ENCODE assay signal across 9 mouse cellular contexts in the genomic region with DNA sequence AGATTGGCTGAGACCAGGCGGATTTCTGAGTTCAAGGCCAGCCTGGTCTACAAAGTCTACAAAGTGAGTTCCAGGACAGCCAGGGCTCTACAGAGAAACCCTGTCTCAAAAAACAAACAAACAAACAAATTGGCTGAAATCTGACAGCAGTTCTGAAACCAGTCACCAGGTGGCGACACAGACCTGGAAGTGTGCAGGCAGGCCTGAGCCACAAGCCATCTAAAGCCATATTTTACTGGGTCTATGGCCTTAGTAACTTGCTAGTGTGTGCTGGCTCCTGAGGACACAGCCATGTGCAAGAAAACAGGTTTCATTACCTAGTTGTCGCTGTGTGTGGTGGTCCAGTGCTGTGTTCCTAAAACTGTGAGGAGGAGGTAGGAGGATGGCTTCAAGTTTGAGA. TPM values are rescaled to one million over a fixed set of nuclear protein-coding genes. Genes with fewer than 3 reads are reported as not detected.
A peak's percentile ranks its signal among the peaks of the same experiment; 100 is the strongest.
DNase-seq lines count a peak whose midpoint lies in the region; ATAC-seq and TF ChIP-seq lines count a peak whose summit lies in the region.
"Had no signal": no experiment of that assay in that cellular context is flagged by ENCODE, and none has a peak within 500 bp of the region (broad histone marks: within the 10 kb centered on the region; RNA-seq: fewer than 3 reads in every experiment).

No protein-coding gene starts in this region.

- no peak overlapping the region for H3K4me3 ChIP-seq in forebrain, embryonic 13.5 days
- H3K4me3 ChIP-seq in hindbrain, embryonic 16.5 days (ENCODE audit: low read length) = no peak overlapping the region
- H3K4me3 ChIP-seq in limb, embryonic 14.5 days (replicated peaks; ENCODE audit: low read length) = no peak overlapping the region
- no peak overlapping the region for H3K4me3 ChIP-seq in stomach, postnatal 0 days (ENCODE audit: low read depth, low read length)
- H3K4me3 ChIP-seq: myocyte had no signal

- H3K27me3 ChIP-seq in forebrain, embryonic 13.5 days = peaks cover 5% of the 10 kb centered on the region; the same call in 1 of the 2 replicates
- H3K27me3 ChIP-seq in hindbrain, embryonic 16.5 days (replicated peaks; ENCODE audit: control insufficient read depth, insufficient read depth, low read length) = no peaks in the 10 kb centered on the region; the same call in none of the 2 replicates
- H3K27me3 ChIP-seq in limb, embryonic 14.5 days (ENCODE audit: control insufficient read depth, insufficient read depth, low read length) = no peaks in the 10 kb centered on the region; the same call in 1 of the 2 replicates
- no peaks in the 10 kb centered on the region for H3K27me3 ChIP-seq in stomach, postnatal 0 days (ENCODE audit: control insufficient read depth, insufficient read depth, low read length)

- TF ChIP-seq EP300 in stomach, postnatal 0 days (optimal IDR thresholded peaks at IDR 0.05) = no peak

- peak; percentile 98 for TF ChIP-seq CTCF in stomach, postnatal 0 days (IDR thresholded peaks at IDR 0.05; ENCODE audit: low read depth)

- no peak overlapping the region for H3K9ac ChIP-seq in forebrain, embryonic 13.5 days
- H3K9ac ChIP-seq in hindbrain, embryonic 16.5 days (ENCODE audit: low read depth, low read length) = no peak overlapping the region
- H3K9ac ChIP-seq in limb, embryonic 14.5 days (ENCODE audit: low read depth, low read length, severe bottlenecking) = no peak overlapping the region
- no peak overlapping the region for H3K9ac ChIP-seq in stomach, postnatal 0 days (ENCODE audit: low read length)

- H3K4me2 ChIP-seq in forebrain, embryonic 13.5 days = no peak overlapping the region
- no peak overlapping the region for H3K4me2 ChIP-seq in hindbrain, embryonic 16.5 days (ENCODE audit: low read length)
- no peak overlapping the region for H3K4me2 ChIP-seq in limb, embryonic 14.5 days (replicated peaks; ENCODE audit: low read depth, low read length, severe bottlenecking)
- H3K4me2 ChIP-seq in stomach, postnatal 0 days (replicated peaks; ENCODE audit: low read depth) = no peak overlapping the region

- peak; percentile 84 for DNase-seq in layer of hippocampus, adult 11-12 months (ENCODE audit: low spot score)
- DNase-seq in layer of hippocampus, adult 9-11 months = no peak
- DNase-seq in c-Kit-positive CD71-positive TER-119-positive erythroid progenitor cells, embryonic 14.5 days (ENCODE audit: low spot score) = peak; percentile 76
- peak; percentile 74 for DNase-seq in limb, embryonic 14.5 days (ENCODE audit: low spot score)
- DNase-seq in neural tube, embryonic 10.5 days (ENCODE audit: extremely low spot score, low spot score) = peak; percentile 85
- DNase-seq in stomach, postnatal 0 days (ENCODE audit: low spot score) = peak; percentile 83

- no peaks in the 10 kb centered on the region for H3K36me3 ChIP-seq in forebrain, embryonic 13.5 days (ENCODE audit: poor library complexity, severe bottlenecking)
- H3K36me3 ChIP-seq in hindbrain, embryonic 16.5 days (ENCODE audit: control insufficient read depth, insufficient read depth, low read length) = no peaks in the 10 kb centered on the region
- no peaks in the 10 kb centered on the region for H3K36me3 ChIP-seq in limb, embryonic 14.5 days (ENCODE audit: control insufficient read depth, insufficient read depth, low read length)
- H3K36me3 ChIP-seq in stomach, postnatal 0 days (ENCODE audit: control insufficient read depth, insufficient read depth, low read length) = no peaks in the 10 kb centered on the region

- H3K27ac ChIP-seq in forebrain, embryonic 13.5 days = no peak overlapping the region
- no peak overlapping the region for H3K27ac ChIP-seq in hindbrain, embryonic 16.5 days (ENCODE audit: low read depth, low read length)
- no peak overlapping the region for H3K27ac ChIP-seq in limb, embryonic 14.5 days (replicated peaks; ENCODE audit: low read depth, low read length)
- H3K27ac ChIP-seq in stomach, postnatal 0 days (replicated peaks) = no peak overlapping the region; the same call in 1 of the 2 replicates

- no peaks in the 10 kb centered on the region for H3K9me3 ChIP-seq in forebrain, embryonic 13.5 days (replicated peaks)
- H3K9me3 ChIP-seq in hindbrain, embryonic 16.5 days (ENCODE audit: control insufficient read depth, low read length) = no peaks in the 10 kb centered on the region
- no peaks in the 10 kb centered on the region for H3K9me3 ChIP-seq in limb, embryonic 14.5 days (ENCODE audit: control insufficient read depth, low read length)
- H3K9me3 ChIP-seq in stomach, postnatal 0 days (ENCODE audit: control insufficient read depth, low read length) = no peaks in the 10 kb centered on the region

- peak; percentile 57; the same call in 1 of the 2 replicates for ATAC-seq in forebrain, embryonic 13.5 days
- ATAC-seq in hindbrain, embryonic 16.5 days = peak; percentile 79
- ATAC-seq in limb, embryonic 14.5 days (ENCODE audit: low FRiP score, low read depth) = peak; percentile 62; the same call in 1 of the 2 replicates
- peak; percentile 30 for ATAC-seq in stomach, postnatal 0 days (ENCODE audit: low FRiP score, low TSS enrichment)

- H3K4me1 ChIP-seq in forebrain, embryonic 13.5 days = peaks cover 3% of the 10 kb centered on the region; the same call in 1 of the 2 replicates
- no peaks in the 10 kb centered on the region; the same call in 1 of the 2 replicates for H3K4me1 ChIP-seq in hindbrain, embryonic 16.5 days (ENCODE audit: control insufficient read depth, insufficient read depth, low read depth, low read length)
- no peaks in the 10 kb centered on the region for H3K4me1 ChIP-seq in limb, embryonic 14.5 days (ENCODE audit: control insufficient read depth, insufficient read depth, low read length)
- no peaks in the 10 kb centered on the region for H3K4me1 ChIP-seq in stomach, postnatal 0 days (replicated peaks; ENCODE audit: control insufficient read depth, insufficient read depth)

- no peak for TF ChIP-seq POLR2A in limb, embryonic 14.5 days (IDR thresholded peaks at IDR 0.05; ENCODE audit: borderline replicate concordance, extremely low read depth, insufficient read depth, insufficient read length)

- 2% methylated on average over 3 of the region's 3 CpGs for WGBS in forebrain, embryonic 13.5 days
- 3% methylated on average over 3 of the region's 3 CpGs for WGBS in hindbrain, embryonic 16.5 days
- WGBS in limb, embryonic 14.5 days = 5% methylated on average over 3 of the region's 3 CpGs
- 5% methylated on average over 3 of the region's 3 CpGs for WGBS in stomach, postnatal 0 days

RNA-seq across cellular contexts. Expression of a gene that starts 2.4 kb away (rescaled TPM):
- not detected in 2 replicates for polyA plus RNA-seq in forebrain, embryonic 13.5 days (2015; fragmentation: Nextera tagmentation; extraction: Ambion mirVana)
- 0.19 TPM in 1 of 2 replicates, not detected in the other for polyA plus RNA-seq in hindbrain, embryonic 16.5 days (2015; fragmentation: Nextera tagmentation; extraction: Ambion mirVana)
- polyA plus RNA-seq in limb, embryonic 14.5 days (2012; rRNA removed) = not detected in 2 replicates
- not detected in 2 replicates for polyA plus RNA-seq in limb, embryonic 14.5 days (2014; fragmentation: Nextera tagmentation; extraction: Ambion mirVana)
- 29.7 and 32.2 TPM in 2 replicates for polyA plus RNA-seq in stomach, postnatal 0 days (2015; fragmentation: Nextera tagmentation; extraction: Ambion mirVana)

RNA-seq across cellular contexts. Expression of a gene that starts 2.8 kb away (rescaled TPM):
- 0.10 TPM in 1 of 2 replicates, not detected in the other for polyA plus RNA-seq in forebrain, embryonic 13.5 days (2015; fragmentation: Nextera tagmentation; extraction: Ambion mirVana)
- polyA plus RNA-seq in hindbrain, embryonic 16.5 days (2015; fragmentation: Nextera tagmentation; extraction: Ambion mirVana) = 0.19 and 0.42 TPM in 2 replicates
- polyA plus RNA-seq in limb, embryonic 14.5 days (2012; rRNA removed) = 0.38 TPM in 2 replicates
- polyA plus RNA-seq in limb, embryonic 14.5 days (2014; fragmentation: Nextera tagmentation; extraction: Ambion mirVana) = not detected in 2 replicates
- polyA plus RNA-seq in stomach, postnatal 0 days (2015; fragmentation: Nextera tagmentation; extraction: Ambion mirVana) = 0.27 and 0.35 TPM in 2 replicates

RNA-seq across cellular contexts. Expression of a gene that starts 17.5 kb away (rescaled TPM):
- polyA plus RNA-seq in forebrain, embryonic 13.5 days (2015; fragmentation: Nextera tagmentation; extraction: Ambion mirVana) = 0.05 and 0.11 TPM in 2 replicates
- polyA plus RNA-seq in hindbrain, embryonic 16.5 days (2015; fragmentation: Nextera tagmentation; extraction: Ambion mirVana) = 0.10 TPM in 1 of 2 replicates, not detected in the other
- 0.04 and 0.08 TPM in 2 replicates for polyA plus RNA-seq in limb, embryonic 14.5 days (2012; rRNA removed)
- 0.10 TPM in 1 of 2 replicates, not detected in the other for polyA plus RNA-seq in limb, embryonic 14.5 days (2014; fragmentation: Nextera tagmentation; extraction: Ambion mirVana)
- 0.05 TPM in 1 of 2 replicates, not detected in the other for polyA plus RNA-seq in stomach, postnatal 0 days (2015; fragmentation: Nextera tagmentation; extraction: Ambion mirVana)

RNA-seq across cellular contexts. Expression of a gene that starts 22.0 kb away (rescaled TPM):
- 58.6 and 68.8 TPM in 2 replicates for polyA plus RNA-seq in forebrain, embryonic 13.5 days (2015; fragmentation: Nextera tagmentation; extraction: Ambion mirVana)
- polyA plus RNA-seq in hindbrain, embryonic 16.5 days (2015; fragmentation: Nextera tagmentation; extraction: Ambion mirVana) = 60.0 and 69.0 TPM in 2 replicates
- polyA plus RNA-seq in limb, embryonic 14.5 days (2012; rRNA removed) = 218 and 287 TPM in 2 replicates
- polyA plus RNA-seq in limb, embryonic 14.5 days (2014; fragmentation: Nextera tagmentation; extraction: Ambion mirVana) = 115 and 119 TPM in 2 replicates
- polyA plus RNA-seq in stomach, postnatal 0 days (2015; fragmentation: Nextera tagmentation; extraction: Ambion mirVana) = 78.3 and 108 TPM in 2 replicates

RNA-seq across cellular contexts. Expression of a gene that starts 33.7 kb away (rescaled TPM):
- 180 and 188 TPM in 2 replicates for polyA plus RNA-seq in forebrain, embryonic 13.5 days (2015; fragmentation: Nextera tagmentation; extraction: Ambion mirVana)
- 622 and 635 TPM in 2 replicates for polyA plus RNA-seq in hindbrain, embryonic 16.5 days (2015; fragmentation: Nextera tagmentation; extraction: Ambion mirVana)
- polyA plus RNA-seq in limb, embryonic 14.5 days (2012; rRNA removed) = 27.2 and 36.6 TPM in 2 replicates
- 19.8 and 20.1 TPM in 2 replicates for polyA plus RNA-seq in limb, embryonic 14.5 days (2014; fragmentation: Nextera tagmentation; extraction: Ambion mirVana)
- polyA plus RNA-seq in stomach, postnatal 0 days (2015; fragmentation: Nextera tagmentation; extraction: Ambion mirVana) = 18.9 and 19.0 TPM in 2 replicates

Comparison
In these comparisons a context has a peak if more than half of its experiments do, and no peak if none do; other contexts are left out.
1. RNA of a gene that starts 2.4 kb away (polyA plus RNA-seq): 29.7 to 32.2 TPM in stomach, postnatal 0 days; 0.19 TPM in hindbrain, embryonic 16.5 days, not detected in limb, embryonic 14.5 days and not detected in forebrain, embryonic 13.5 days; every median in the first group is over 10 times any median in the second.
2. Peak in every context shown above with its lines, with median percentiles within 50 percentile points of each other: ATAC-seq.